Mouse (Mus musculus) T-helper 17 cell (primary cell): ENCODE measurements around the gene Zdhhc24.

Experiments used
- in situ Hi-C, 2 experiments: fragments of 300-600 bp; cut with MboI, MseI; formaldehyde crosslinking; loops; 1 replicate in 1 of 2; 2 replicates in 1 of 2; pipeline ENCODE4 v1.15.1; 2025; ENCODE audit warnings: high pct_unique_total_duplicates in 2 of 2

Gene Zdhhc24

DNA sequence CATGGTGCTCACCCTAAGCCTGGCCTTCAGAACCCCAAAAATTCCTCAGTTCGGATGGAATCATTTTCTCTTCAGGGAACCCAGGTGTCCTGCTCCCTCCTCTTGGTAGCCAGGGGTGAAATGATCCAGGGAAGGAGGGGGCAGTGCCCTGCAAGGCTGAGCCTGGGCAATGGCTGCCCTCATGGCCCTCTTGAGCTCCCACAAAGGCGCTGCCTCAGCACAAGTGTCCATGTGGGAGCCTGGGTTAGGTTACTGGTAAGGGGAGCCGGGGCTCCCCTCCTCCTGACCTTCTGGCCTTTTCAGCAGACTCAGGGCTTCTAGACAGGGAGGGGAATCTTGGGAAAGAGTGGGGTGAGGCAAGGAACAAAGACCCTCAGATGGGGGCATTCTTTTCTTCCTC is 1.7 kb upstream of the Zdhhc24 start:
- in situ Hi-C loops, result loop anchor here in 1 of 2 experiments (25.0 kb wide), 1 partner anchor 1286 kb away; no protein-coding TSS in a partner anchor

DNA sequence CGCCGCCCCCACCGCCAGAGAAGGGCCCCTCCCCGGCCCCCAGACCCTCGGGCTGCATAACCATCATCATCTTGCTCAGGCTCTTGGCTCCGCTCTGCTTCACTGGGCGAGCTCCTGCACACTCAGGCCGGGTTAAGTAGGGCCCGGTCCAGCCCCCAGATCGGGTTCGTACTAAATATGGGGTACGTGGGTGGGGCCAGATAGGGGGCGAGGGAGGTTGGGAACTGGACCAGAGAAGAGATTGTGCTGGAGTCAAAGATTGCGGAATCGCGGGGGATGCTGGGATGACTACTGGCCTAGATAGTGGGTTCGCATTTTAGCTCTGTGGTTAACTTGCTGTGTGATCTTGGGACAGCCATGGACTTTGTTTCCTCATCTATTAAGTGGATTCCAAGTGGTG is 683 bp upstream of the Zdhhc24 start, which contains the start of gene Actn3:
Gene Actn3, minus strand, starts transcription at position 125 of the 400 bp plus-strand sequence.
- in situ Hi-C loops, result loop anchor here in 1 of 2 experiments (25.0 kb wide), 1 partner anchor 1285 kb away; no protein-coding TSS in a partner anchor

- in situ Hi-C loops, result loop anchor here in 1 of 2 experiments (25.0 kb wide), 1 partner anchor 1283 kb away; no protein-coding TSS in a partner anchor
These were observed 846 bp downstream of the Zdhhc24 start for GRCm38 (mm10) chr19:4879324-4879703.

- in situ Hi-C loops, result loop anchor here in 1 of 2 experiments (25.0 kb wide), 1 partner anchor 1278 kb away; no protein-coding TSS in a partner anchor
These were observed 5.5 kb downstream of the Zdhhc24 start for GRCm38 (mm10) chr19:4883961-4884360.

- in situ Hi-C loops, result loop anchor here in 1 of 2 experiments (25.0 kb wide), 1 partner anchor 1273 kb away; no protein-coding TSS in a partner anchor
These were observed 11.3 kb downstream of the Zdhhc24 start for GRCm38 (mm10) chr19:4889791-4890190.

DNA sequence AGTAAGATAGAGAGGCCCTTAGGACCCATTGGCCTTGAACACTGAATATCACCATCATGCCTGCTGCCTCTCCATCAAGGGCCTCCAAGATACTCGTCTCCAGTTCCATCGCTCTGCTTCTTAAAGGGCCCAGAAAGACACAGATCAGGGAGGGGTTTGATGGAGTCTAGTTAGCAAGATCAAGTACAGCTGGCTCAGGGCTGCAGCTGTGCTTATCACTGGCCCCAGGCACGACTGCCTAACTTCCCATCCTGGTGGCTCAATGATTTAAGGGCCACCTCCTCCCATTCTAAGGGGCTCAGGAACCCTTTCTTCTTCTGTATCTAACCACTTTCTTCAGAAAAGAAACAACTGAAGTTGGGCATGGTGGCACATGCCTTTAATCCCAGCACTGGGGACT is 13.3 kb downstream of the Zdhhc24 start:
- in situ Hi-C loops, result loop anchor here in 1 of 2 experiments (25.0 kb wide), 1 partner anchor 1271 kb away; no protein-coding TSS in a partner anchor

DNA sequence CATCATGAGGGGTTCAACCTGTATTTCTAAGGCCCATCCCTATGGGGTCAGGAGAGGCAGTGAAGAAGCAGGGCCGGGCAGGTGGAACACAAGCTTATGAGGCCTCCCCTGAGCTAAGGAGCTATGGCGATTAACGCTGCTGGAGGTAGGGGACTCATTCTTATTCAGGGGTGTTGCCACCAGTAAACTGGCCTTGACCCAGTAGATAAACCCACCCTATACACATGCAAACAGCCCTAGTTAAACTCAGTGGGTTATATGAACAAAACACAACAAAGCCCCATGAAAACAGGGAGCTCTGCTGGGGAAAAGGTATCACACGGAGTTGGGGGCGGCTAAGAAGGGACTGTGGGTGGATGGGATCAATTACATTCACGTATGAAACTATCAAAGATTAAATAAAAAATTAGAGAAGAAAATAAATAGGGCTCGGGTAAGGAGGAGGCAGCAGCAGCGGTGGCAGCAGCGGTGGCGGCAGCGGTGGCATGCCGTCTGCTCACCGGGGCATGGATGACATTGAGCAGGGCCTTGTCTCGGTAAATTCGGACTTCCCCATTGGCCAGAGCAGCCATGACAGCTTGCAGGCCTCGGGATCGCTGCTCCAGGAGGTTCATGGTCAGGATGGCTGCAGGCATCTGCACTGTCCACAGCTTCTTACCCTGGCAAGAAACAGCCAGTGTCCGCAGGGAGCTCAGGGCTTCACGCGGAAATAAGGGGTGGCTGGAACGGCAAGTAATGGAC is 18.5 kb downstream of the Zdhhc24 start:
- in situ Hi-C loops, result loop anchor here in 1 of 2 experiments (25.0 kb wide), 1 partner anchor 1265 kb away; no protein-coding TSS in a partner anchor

GRCm38 (mm10) chr19:4898972-4899371 is 20.5 kb downstream of the Zdhhc24 start:
- in situ Hi-C loops, result loop anchor here in 1 of 2 experiments (25.0 kb wide), 1 partner anchor 1263 kb away; no protein-coding TSS in a partner anchor

GRCm38 (mm10) chr19:4899888-4900287 is 21.4 kb downstream of the Zdhhc24 start:
- in situ Hi-C loops, result loop anchor here in 1 of 2 experiments (10.0 to 25.0 kb wide), 2 partner anchors 1262 to 1735 kb away; no protein-coding TSS in a partner anchor

GRCm38 (mm10) chr19:4905979-4906794 is 27.7 kb downstream of the Zdhhc24 start, which contains the start of gene Bbs1:
Gene Bbs1 (minus strand): TSS chr19:4906628.
- in situ Hi-C loops, result loop anchor here (5.0 to 10.0 kb wide), 2 partner anchors 149 to 1729 kb away; partner anchors contain the start of gene Rbm4b (in 1 of the 2)

- in situ Hi-C loops, result loop anchor here (5.0 to 10.0 kb wide), 2 partner anchors 151 to 1727 kb away; partner anchors contain the start of gene Rbm4b (in 1 of the 2)
These were observed 29.6 kb downstream of the Zdhhc24 start for GRCm38 (mm10) chr19:4908107-4908506.

GRCm38 (mm10) chr19:4909376-4909775 is 30.9 kb downstream of the Zdhhc24 start:
- in situ Hi-C loops, result loop anchor here (5.0 to 10.0 kb wide), 2 partner anchors 152 to 1725 kb away; partner anchors contain the start of gene Rbm4b (in 1 of the 2)

- in situ Hi-C loops, result no loop called here
These were observed 37.6 kb downstream of the Zdhhc24 start for GRCm38 (mm10) chr19:4915924-4916603.

DNA sequence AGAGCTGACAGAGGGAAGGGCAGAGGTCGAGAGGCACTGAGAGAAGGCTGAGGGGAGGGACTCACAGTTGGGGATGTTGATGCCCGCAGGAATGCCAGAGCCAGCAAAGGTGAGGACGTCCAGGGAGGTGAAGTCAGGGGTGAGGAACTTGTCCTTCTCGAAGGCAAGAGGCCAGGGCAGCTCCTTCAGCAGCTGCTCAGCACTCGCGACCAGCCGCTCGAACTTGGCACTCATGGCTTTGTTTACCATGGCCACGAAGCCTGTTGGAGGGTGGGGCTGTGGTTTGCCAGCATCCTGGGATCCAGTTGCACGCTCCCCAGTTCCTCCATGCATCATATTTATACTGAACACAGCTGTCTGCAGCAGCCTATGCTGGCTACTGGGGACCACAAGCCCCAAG is 38.4 kb downstream of the Zdhhc24 start:
- in situ Hi-C loops, result no loop called here

DNA sequence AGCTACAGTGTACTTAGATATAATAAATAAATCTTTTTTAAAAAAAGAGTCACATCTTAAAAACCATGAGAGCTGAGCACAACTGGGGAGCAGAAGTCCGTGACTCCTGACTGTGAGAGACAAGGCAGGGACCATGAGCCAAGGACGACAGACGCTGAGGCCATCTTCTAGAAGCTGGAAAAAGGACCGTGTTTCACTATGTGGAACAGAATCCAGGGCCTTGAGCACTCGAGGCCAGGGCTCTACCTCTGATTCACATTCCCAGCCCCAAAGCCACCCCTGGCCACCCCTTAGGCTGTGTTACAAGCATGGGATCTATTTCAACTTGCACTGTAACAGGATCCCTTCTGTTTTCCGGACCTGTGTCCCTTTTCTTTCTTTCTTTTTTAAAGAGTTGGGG is 41.2 kb downstream of the Zdhhc24 start:
- in situ Hi-C loops, result no loop called here

GRCm38 (mm10) chr19:4925121-4925860 is 46.8 kb downstream of the Zdhhc24 start:
- in situ Hi-C loops, result no loop called here

GRCm38 (mm10) chr19:4927904-4928531 is 49.5 kb downstream of the Zdhhc24 start, which contains the start of gene Dpp3:
Gene Dpp3 (minus strand): TSS chr19:4928287.
- in situ Hi-C loops, result no loop called here

DNA sequence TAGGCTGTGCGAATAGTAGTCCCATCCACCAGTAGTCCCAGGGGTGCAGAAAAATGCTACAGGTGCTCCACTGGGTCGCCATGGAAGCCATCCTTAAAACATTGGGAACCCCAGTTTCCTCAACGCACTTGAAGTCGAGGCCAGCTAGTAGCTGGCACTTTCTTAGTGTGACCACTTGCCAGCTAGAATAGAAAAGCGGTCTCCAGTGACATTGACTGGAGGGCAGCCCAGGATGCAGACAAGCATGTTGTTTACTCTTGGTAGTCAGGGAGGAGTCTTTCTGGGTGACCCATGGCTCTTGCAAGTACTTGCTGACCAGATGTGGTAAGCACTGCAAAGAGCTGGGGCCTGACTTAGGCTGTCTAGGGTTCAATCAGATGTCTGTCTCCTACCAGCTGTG is 50.3 kb downstream of the Zdhhc24 start:
- in situ Hi-C loops, result no loop called here
